Mouse (Mus musculus): ENCODE data around the gene Gm7356. TPM values are rescaled to one million over a fixed set of nuclear protein-coding genes. Genes with fewer than 3 reads are reported as not detected.
"Not testable (repeated sequence)": the region's sequence is repeated elsewhere in the genome, so short reads cannot be mapped to it uniquely, and the experiment has no call there.

The Gm7356 gene
- polyA plus RNA-seq, 1 experiment from 2014 or later = not detected

- not testable (repeated sequence) for H3K9ac ChIP-seq (replicated peaks; ENCODE audit: low read depth, low read length); H3K4me1 ChIP-seq (ENCODE audit: control insufficient read depth, insufficient read depth, low read length); H3K4me2 ChIP-seq (ENCODE audit: low read depth, low read length); H3K36me3 ChIP-seq (ENCODE audit: control insufficient read depth, insufficient read depth, low read length); H3K27ac ChIP-seq (ENCODE audit: low read depth, low read length); ATAC-seq (ENCODE audit: low read depth); H3K4me3 ChIP-seq (ENCODE audit: low read depth, low read length); H3K9me3 ChIP-seq (ENCODE audit: control insufficient read depth, low read length); H3K27me3 ChIP-seq (ENCODE audit: control insufficient read depth, insufficient read depth, low read length)
- WGBS = 68% methylated on average over 1 of the region's 2 CpGs
Measured at GRCm38 (mm10) chr17:13958129-13958528, 45.4 kb downstream of the Gm7356 start.

GRCm38 (mm10) chr17:13951570-13951969, 51.9 kb downstream of the Gm7356 start:
- not testable (repeated sequence) for H3K9me3 ChIP-seq (ENCODE audit: control insufficient read depth, low read length); H3K4me1 ChIP-seq (ENCODE audit: control insufficient read depth, insufficient read depth, low read length); H3K27ac ChIP-seq (ENCODE audit: low read depth, low read length); H3K4me2 ChIP-seq (ENCODE audit: low read depth, low read length); H3K9ac ChIP-seq (replicated peaks; ENCODE audit: low read depth, low read length); H3K36me3 ChIP-seq (ENCODE audit: control insufficient read depth, insufficient read depth, low read length); H3K27me3 ChIP-seq (ENCODE audit: control insufficient read depth, insufficient read depth, low read length); H3K4me3 ChIP-seq (ENCODE audit: low read depth, low read length); ATAC-seq (ENCODE audit: low read depth)
- 85% methylated on average over 1 of the region's 1 CpGs for WGBS

Other genes with a start within 250 kb of the Gm7356 start
- 130 and 139 TPM in 2 replicates for gene Afdn, start 243.2 kb downstream of the Gm7356 start, polyA plus RNA-seq (2014; fragmentation: Nextera tagmentation; extraction: Ambion mirVana)
- 18.8 and 31.1 TPM in 2 replicates for gene Tcte2, start 241.9 kb downstream of the Gm7356 start, polyA plus RNA-seq (2014; fragmentation: Nextera tagmentation; extraction: Ambion mirVana)
- gene Gm7168, start 55.3 kb downstream of the Gm7356 start, polyA plus RNA-seq (2014; fragmentation: Nextera tagmentation; extraction: Ambion mirVana) = not detected in 2 replicates
- not detected in 2 replicates for gene Gm7358, start 55.8 kb upstream of the Gm7356 start, polyA plus RNA-seq (2014; fragmentation: Nextera tagmentation; extraction: Ambion mirVana)
- 2.7 and 3.2 TPM in 2 replicates for gene Dact2, start 200.6 kb upstream of the Gm7356 start, polyA plus RNA-seq (2014; fragmentation: Nextera tagmentation; extraction: Ambion mirVana)

Data from neural tube, embryonic 14.5 days (tissue).